Mouse (Mus musculus): ENCODE measurements around the gene Bnipl.

The Bnipl gene

GRCm38 (mm10) chr3:95237541-95238099, 13.4 kb downstream of the Bnipl start:
- no peak for DNase-seq (ENCODE audit: low spot score)

DNA sequence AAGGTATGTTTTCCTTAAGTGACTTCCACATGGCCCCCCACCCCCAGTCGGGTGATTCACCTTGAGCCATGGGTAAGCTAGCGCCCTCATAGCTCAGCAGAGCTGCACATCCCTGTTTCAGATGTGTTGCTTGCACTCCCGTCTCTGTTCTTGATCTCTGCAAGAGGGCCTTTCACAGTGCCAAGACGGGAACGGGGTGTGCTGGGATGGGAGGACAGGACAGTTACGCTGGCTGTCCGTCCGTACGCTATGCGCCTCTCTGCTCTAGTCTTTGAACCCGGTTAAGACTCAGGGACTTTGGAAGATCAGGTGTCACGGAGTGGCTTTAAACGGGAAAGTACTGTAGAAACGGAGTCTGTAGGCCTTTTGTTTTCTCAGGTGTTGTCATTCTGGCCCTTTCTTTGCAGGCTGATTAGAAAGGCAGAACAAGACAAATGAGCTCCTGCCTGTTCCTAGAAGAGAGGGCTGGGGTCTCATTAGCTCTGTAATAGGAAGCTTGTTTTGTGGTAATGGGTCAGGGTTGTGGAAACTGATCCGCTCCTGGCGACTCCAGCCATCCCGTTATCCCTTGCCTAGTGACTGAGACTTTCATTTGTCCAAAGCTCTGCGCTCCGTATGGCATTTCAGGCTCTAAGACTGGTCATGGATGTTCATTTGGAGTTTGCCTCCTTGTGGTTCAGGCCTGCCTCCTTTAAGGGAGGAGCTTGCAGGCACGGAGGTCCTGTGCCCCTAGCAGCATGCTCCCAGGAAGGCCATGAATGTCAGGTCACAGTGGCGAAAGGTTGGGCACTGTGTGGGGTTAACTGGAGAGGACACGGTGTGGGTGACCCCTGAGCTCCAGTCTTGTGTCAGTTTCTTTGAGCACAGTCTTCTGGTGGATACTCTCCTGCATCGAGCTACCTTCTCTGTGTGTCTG, 15.3 kb downstream of the Bnipl start:
- DNase-seq (ENCODE audit: low spot score) = no peak

- no peak for DNase-seq (ENCODE audit: low spot score)
These were observed 17.6 kb downstream of the Bnipl start for GRCm38 (mm10) chr3:95233303-95233980.

- DNase-seq (ENCODE audit: low spot score) = peak; percentile 52
These were observed 18.2 kb downstream of the Bnipl start for GRCm38 (mm10) chr3:95232771-95233170.

GRCm38 (mm10) chr3:95231298-95232221, 19.4 kb downstream of the Bnipl start, which contains the start of gene Mllt11:
Gene Mllt11 (minus strand): TSS chr3:95232171.
- DNase-seq (ENCODE audit: low spot score) = no peak

- DNase-seq (ENCODE audit: low spot score) = no peak
These were observed 20.3 kb downstream of the Bnipl start for GRCm38 (mm10) chr3:95230495-95231297.

DNA sequence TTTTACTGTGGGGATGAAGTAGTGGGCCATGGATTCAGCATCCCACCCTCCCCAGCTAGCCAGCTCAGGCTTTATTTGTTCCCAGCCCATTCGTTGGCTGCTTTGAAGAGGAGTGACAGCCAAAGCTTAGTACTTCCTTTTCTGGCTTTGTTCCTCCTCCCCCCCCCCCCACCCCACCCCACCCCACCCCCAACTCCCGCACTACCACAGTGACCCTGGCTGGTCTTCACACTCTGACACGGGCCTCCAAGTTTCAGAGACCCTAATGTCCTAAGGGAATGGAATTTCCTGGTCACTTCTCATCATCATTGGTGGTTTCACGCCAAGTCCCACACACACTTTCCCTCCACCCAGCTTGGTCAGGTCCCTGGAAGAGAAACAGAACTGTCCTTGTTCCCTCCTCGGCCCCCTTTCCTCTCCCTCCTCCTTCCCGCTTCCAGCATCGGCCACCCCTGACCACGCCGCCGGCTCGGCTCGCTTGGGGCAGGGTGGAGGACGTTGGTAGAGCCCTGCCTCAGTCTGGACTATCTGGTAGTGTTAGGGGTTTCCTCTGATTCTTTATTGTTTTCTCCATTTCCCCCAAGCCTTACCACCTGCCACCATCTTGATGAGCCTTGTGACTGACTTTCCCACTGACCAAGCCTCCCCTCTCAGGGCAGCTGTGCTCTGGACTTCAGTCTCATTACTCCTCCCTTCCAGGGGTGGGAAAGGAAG, 21.1 kb downstream of the Bnipl start:
- DNase-seq (ENCODE audit: low spot score) = peak; percentile 66

DNA sequence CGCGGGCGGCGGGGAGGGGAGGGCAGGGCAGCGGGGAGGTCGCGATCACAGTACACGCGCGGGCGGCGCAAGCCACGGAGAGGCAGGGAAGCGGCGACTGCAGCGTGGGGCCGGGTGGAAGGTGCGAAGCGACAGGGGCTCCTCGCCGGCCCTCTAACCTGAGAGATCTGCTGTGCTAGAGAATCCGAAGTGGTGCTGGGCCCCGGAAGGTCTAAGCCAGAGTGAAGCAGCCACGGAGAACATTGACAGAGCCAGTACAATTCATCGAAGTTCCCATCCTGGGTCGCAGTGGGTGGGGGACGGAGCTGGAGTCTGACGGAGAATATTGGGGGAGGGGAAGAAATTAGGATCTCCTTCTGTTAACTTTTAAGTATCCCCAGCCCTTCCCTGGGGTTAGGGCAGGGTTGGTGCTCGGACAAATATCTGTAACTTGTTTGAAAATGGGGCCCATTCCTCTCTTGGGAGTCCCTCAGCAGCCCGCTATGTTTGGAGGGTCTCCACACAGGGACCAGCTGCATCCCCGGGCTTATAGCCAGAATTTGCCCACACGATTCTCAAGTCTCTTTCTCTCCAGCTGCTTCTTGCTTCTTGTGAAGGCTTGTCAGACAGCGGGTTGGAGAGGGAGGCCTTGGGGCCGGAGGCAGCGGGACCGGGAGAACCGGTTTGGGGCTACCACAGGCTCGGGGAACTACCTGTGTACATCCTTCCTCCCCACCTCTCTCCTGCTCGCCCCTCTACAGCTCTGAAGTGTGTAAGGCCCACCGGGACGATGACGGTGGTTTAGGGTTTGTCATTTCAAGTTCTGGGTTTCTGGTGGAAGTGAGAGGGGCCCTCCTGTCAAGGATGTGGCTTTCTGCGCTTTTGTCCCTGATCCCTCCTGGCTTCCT, 21.9 kb downstream of the Bnipl start:
- peak; percentile 45 for DNase-seq (ENCODE audit: low spot score)

DNA sequence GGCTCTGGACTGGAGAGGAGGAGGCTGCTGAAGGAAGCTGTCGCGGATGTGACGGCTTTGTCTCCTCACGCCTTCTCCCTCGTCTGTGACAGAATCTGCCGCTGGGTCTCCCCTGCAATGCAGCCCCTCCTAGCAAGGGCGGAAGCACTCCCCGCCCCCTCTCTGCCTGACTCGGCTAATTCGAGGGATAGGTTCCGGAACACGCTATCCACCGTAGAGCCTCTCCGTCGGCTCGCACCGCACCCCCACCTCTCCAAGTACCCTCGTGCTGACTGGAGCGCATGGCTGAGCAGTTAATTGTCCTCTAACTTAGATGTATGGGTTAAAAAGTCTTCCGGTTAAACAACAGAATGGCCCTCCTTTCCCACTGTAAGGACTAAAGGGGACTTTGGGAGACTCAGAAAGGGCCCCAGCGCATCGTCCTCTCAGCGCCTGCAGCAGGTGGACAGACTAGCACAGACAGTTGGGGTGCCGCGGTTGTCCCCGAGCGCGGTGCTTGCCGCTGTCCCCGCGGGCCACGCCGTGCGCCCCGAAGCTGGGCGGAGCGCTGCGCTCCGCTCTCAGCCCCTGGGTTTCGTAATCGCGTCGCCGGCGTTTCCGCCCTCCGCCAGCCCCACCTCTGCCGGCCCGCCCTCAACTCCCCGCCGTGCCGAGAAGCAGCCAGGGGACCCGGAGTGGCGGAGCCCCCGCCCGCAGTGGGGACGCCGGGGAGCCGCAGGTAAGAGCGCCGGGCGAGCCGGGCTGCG, 22.7 kb downstream of the Bnipl start, which contains the start of gene Cdc42se1:
Gene Cdc42se1, plus strand, starts transcription at position 585 of the 746 bp plus-strand sequence.
- DNase-seq (ENCODE audit: low spot score) = peak; percentile 89

- no peak for DNase-seq (ENCODE audit: low spot score)
These were observed 23.8 kb downstream of the Bnipl start for GRCm38 (mm10) chr3:95227214-95227613.

DNA sequence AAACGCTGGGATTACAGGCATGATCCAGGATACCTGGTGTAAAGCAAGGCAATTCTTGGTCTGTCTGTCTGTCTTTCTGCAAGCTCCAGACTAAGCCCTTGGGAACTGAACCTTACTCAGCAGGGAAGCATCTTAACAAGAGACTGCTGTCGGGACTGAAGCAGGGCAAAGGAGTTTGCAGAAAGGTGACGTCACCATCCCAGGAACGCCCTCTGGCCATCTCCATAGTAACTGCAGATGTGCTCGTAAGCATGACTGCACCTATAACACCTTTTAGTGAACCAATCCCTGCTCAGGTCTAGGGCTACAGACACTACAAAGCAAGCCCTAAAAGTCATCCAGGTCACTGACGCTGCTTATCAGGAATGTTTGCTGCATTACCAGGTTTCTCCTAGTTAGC, 26.7 kb downstream of the Bnipl start:
- DNase-seq (ENCODE audit: low spot score) = peak; percentile 69

GRCm38 (mm10) chr3:95223041-95223440, 28.0 kb downstream of the Bnipl start:
- no peak for DNase-seq (ENCODE audit: low spot score)

DNA sequence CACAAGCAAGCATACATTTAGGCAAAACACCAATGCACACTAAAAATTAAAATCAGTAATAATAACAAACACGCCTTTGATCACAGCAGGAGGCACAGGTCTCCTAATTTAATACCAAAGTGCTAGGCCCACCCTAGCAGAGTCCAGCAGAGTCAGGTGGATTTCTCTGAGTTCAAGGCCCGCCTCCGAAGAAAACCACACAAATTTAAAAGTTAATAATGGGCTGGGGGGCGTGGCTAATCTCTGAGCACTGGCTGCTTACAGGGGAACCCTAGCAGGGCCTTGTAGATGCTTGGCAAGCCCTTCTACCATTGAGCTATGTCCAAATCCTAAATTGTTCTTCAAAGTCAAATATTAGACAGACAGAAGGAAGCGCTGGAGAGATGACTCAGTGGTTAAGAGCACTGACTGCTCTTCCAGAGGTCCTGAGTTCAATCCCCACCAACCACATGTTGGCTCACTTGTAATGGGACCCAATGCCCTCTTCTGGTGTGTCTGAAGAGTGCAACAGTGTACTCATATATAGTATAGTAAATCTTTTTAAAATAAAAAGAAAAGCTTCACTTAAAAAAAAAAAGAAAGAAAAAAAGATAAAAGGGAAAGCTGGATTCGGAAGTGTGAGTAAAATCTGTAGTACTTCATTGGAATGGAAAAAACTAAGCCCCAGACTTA, 32.4 kb downstream of the Bnipl start:
- peak; percentile 64 for DNase-seq (ENCODE audit: low spot score)

- DNase-seq (ENCODE audit: low spot score) = peak; percentile 95
These were observed 33.5 kb downstream of the Bnipl start, which contains the start of gene Gabpb2 for GRCm38 (mm10) chr3:95217255-95218134. Gene Gabpb2 (minus strand): TSS chr3:95217916.

GRCm38 (mm10) chr3:95216655-95217254, 34.2 kb downstream of the Bnipl start:
- no peak for DNase-seq (ENCODE audit: low spot score)

DNA sequence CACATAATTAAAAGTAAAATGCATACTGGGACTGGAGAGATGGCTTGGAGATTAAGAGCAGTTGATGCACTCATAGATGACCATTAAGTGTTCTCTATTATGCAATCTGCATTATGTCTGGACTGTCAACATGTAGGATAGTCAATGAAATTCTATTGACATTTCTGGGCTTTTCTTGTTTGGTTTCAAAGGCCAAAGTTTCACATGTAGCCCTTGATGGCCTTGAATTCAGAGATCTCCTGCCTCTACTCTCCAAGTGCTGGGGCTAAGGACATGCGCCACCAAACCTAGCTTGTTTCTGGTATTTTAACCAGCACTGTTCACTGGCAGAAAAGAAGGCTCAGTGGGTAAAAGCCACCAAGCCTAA, 37.4 kb downstream of the Bnipl start:
- peak; percentile 40 for DNase-seq (ENCODE audit: low spot score)

Data from yolk sac, embryonic 10.5 days (tissue).